Mouse (Mus musculus) kidney, embryonic 14.5 days (tissue): ENCODE data around the gene Mturn. TPM values are rescaled to one million over a fixed set of nuclear protein-coding genes. Genes with fewer than 3 reads are reported as not detected.

Experiments
- ATAC-seq: fragments of 200-750 bp; cut with Nextera tagmentation; 2 replicates; pipeline ENCODE4 v1.8.0; 2017; ENCODE audit warnings: moderate number of reproducible peaks, mild to moderate bottlenecking, moderate TSS enrichment, moderate library complexity; ENCODE audit not compliant: low FRiP score, low TSS enrichment
- H3K27ac ChIP-seq: fragments of 300-500 bp; sonication (generic); 2 replicates; pipeline ENCODE4 v1.5.1; 2014; ENCODE audit warnings: low read depth, mild to moderate bottlenecking, low read length, moderate library complexity, mixed read lengths
- H3K27me3 ChIP-seq: fragments of 300-500 bp; sonication (generic); 2 replicates; pipeline ENCODE4 v1.6.1; 2014; ENCODE audit warnings: mild to moderate bottlenecking, low read length; ENCODE audit not compliant: control insufficient read depth, insufficient read depth
- H3K36me3 ChIP-seq: fragments of 300-500 bp; sonication (generic); 2 replicates; pipeline ENCODE4 v1.6.1; 2014; ENCODE audit warnings: low read length, mixed read lengths; ENCODE audit not compliant: control insufficient read depth, insufficient read depth
- H3K4me1 ChIP-seq: fragments of 300-500 bp; sonication (generic); 2 replicates; pipeline ENCODE4 v1.6.1; 2014; ENCODE audit warnings: low read length, mixed read lengths; ENCODE audit not compliant: control insufficient read depth, insufficient read depth
- H3K4me2 ChIP-seq: fragments of 300-500 bp; sonication (generic); replicated peaks from 2 replicates; pipeline ENCODE4 v1.6.1; 2014; ENCODE audit warnings: low read depth, mild to moderate bottlenecking, low read length
- H3K4me3 ChIP-seq: fragments of 300-500 bp; sonication (generic); 2 replicates; pipeline ENCODE4 v1.5.1; 2014; ENCODE audit warnings: mild to moderate bottlenecking, low read length
- H3K9ac ChIP-seq: fragments of 300-500 bp; sonication (generic); 2 replicates; pipeline ENCODE4 v1.6.1; 2014; ENCODE audit warnings: low read depth, mild to moderate bottlenecking, low read length, moderate library complexity
- H3K9me3 ChIP-seq: fragments of 300-500 bp; sonication (generic); 2 replicates; pipeline ENCODE4 v1.6.1; 2016; ENCODE audit warnings: low read length; ENCODE audit not compliant: control insufficient read depth
- WGBS: fragments of 180-500 bp; shearing (Covaris S2); extraction: QIAGEN DNeasy Blood & Tissue Kit; methylation state at CpG from one replicate; pipeline ENCODE4 v1.1.7; 2014; 5-methylcytosine and 5-hydroxymethylcytosine counted together
- polyA plus RNA-seq: library from polyadenylated mRNA; unstranded; fragments of >200 nt; fragmentation: Nextera tagmentation; extraction: Ambion mirVana; gene quantifications from 2 replicates; pipeline ENCODE4 v1.2.1, GENCODE M21; 2014

Gene Mturn
- polyA plus RNA-seq, 1 experiment from 2014 or later = 4.2 TPM

DNA sequence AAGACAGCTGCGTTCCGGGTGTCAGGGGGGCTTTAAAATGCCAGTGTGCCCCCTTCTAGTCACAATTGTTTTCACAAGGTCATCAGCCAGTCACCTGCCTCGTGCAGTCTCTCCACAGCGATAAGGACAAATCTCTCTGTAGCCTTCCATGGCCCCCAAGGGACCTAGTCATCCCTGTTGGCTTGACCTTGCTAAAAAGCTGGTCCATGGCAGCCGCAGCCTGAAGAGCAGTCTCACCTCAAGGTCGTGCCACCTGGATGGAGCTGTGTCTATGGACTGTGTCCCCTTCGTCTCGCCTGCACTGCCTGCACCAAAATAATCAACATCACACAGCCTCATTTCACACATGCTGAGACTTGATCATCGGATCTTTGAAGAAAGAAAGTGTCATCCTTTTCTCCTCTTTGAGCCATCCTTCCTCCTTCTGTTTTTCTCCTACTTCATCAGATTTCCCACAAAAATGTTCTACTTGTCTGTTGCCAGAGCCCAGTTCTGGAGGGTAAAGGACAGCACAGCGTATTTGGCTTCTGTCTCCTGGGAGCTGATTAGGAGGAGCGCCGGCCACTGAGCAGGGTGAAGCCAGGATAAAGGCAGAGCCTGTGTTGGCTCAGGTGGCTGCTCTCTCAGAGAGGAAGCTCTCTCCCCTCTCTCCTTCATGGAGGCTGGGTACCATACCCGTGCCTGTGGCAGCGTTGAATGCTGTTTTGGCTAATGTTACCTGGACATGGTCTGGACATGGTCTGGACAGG, 10.1 kb downstream of the Mturn start:
- ATAC-seq = no peak
- Histone ChIP-seq H3K4me1 (no peaks in the 10 kb centered on the region), H3K27ac (no peak overlapping the region), H3K27me3 (no peaks in the 10 kb centered on the region), H3K9me3 (no peaks in the 10 kb centered on the region), H3K36me3 (no peaks in the 10 kb centered on the region), H3K9ac (no peak overlapping the region), H3K4me3 (no peak overlapping the region), H3K4me2 (no peak overlapping the region)
- 69% methylated on average over 14 of the region's 14 CpGs for WGBS

DNA sequence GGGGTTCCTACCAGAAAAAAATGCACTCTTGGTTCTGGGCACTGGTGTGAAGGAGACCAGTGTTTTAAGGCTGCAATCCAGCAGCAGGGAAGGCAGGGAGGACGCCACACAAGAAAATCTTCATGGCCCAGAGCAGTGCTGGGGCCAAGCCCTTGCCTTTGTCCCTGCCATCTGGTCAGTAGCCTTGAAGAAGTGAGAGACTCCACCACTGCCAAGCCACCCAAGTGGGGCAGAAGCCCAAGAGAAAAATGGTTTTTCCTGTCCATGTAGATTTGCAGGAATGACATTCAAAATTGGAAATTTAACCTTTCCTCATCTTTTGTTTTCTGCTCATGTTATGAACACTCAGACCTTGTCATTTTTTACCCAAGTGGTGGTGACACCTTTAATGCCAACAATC, 10.8 kb downstream of the Mturn start:
- H3K36me3 ChIP-seq = no peaks in the 10 kb centered on the region
- H3K4me3 ChIP-seq = no peak overlapping the region
- H3K27me3 ChIP-seq = no peaks in the 10 kb centered on the region
- H3K4me1 ChIP-seq = no peaks in the 10 kb centered on the region
- ATAC-seq = no peak
- no peak overlapping the region for H3K9ac ChIP-seq
- 71% methylated on average over 1 of the region's 1 CpGs for WGBS
- H3K9me3 ChIP-seq = no peaks in the 10 kb centered on the region
- H3K4me2 ChIP-seq = no peak overlapping the region
- H3K27ac ChIP-seq = no peak overlapping the region

DNA sequence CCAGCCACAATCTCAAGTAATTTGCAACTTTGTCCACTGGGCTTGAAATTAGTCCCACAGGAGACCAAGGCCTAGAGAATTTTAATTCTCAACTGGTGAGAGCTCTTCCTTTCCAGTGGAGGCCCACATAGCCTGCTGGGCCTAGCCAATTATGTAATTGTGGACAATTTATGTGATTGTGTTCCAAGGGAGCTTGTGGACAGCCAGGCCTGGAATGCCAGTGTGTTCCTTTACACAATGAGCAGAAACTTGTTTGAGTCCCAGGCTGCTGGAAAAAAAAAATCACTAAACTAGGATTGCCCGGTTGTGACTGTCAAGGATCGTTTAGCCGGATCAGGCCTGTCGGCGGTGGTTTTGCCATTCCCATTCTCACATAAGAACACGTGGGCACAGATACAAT, 11.9 kb downstream of the Mturn start:
- Histone ChIP-seq H3K9me3 (no peaks in the 10 kb centered on the region), H3K4me3 (no peak overlapping the region), H3K4me2 (no peak overlapping the region), H3K36me3 (no peaks in the 10 kb centered on the region), H3K4me1 (no peaks in the 10 kb centered on the region), H3K27me3 (no peaks in the 10 kb centered on the region), H3K9ac (no peak overlapping the region), H3K27ac (no peak overlapping the region)
- 81% methylated on average over 6 of the region's 6 CpGs for WGBS
- no peak for ATAC-seq

DNA sequence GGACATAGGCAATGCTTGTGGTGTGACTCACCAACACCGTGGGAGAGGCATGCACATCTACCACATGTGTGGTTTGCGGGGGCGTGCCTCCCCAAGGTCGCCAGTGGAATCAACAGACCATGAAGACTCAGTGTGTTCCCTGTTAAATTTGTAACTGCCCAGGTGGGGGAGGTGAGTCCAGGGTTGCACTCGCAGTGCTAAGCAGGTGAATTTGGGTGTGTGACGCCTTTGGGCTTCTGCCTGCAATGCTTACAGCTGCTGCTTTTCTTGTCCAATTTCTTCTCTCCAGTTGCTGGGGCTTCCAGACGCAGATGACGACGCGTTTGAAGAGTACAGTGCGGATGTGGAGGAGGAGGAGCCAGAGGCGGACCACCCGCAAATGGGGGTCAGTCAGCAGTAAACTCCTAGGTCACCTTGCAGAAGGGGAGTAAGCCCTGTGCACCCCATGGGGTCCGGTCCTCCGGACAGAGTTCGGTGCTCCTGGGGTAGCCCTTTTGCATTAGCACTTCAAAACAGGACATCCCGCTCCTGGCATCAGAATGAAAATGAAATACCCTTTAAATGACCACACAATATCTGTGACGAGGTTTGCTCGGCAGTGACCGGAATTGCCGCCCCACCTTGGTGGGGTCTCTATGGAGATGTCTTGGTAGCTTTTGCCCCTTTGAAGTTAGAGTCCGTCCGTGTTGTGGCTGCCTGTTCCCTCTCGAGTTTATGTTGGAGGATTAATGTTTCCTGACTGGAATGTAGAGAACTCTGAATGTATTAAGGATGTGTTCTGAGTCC, 17.5 kb downstream of the Mturn start:
- Histone ChIP-seq H3K4me1 (0 out of 2 replicates have a peak, but pooled peaks cover 9% of the 10 kb centered on the region), H3K9me3 (no peaks in the 10 kb centered on the region), H3K36me3 (no peaks in the 10 kb centered on the region), H3K27me3 (no peaks in the 10 kb centered on the region; the same call in 1 of the 2 replicates), H3K4me2 (peak overlapping the region; percentile 98), H3K9ac (peak overlapping the region; percentile 58), H3K27ac (no peak overlapping the region), H3K4me3 (peak overlapping the region; percentile 48)
- ATAC-seq = peak; percentile 65
- 5% methylated on average over 24 of the region's 24 CpGs for WGBS

DNA sequence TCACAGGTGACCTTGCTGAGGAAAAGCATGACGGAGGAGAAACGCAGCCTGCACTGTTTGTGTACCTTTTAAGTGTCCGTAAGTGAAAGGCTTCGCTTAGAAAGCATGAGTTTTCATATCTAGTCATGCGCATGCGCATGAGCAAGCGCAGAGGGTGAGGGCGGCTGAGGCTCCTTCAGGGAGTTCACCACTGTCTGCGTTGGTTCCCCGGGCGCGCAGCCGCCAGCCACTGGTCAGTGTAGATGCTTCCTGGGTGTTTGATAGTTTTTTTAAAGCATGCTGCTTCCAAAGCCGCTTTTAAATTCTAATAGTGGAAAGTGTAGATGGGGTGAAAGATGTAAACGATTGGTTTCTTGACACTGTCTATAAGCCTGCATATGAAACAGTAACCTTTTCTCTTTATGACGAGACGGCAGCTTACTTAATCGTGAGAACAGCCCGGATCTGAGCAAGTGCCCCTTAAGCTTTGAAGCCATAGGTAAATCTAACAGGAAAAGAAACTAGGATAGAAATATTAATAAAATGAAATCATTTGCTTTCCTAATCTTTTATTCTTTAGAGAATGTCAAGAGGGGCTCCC, 18.1 kb downstream of the Mturn start:
- H3K9ac ChIP-seq = peak overlapping the region; percentile 58
- no peaks in the 10 kb centered on the region for H3K36me3 ChIP-seq
- peak; percentile 84 for ATAC-seq
- no peaks in the 10 kb centered on the region for H3K9me3 ChIP-seq
- H3K4me2 ChIP-seq = peak overlapping the region; percentile 98
- H3K27me3 ChIP-seq = no peaks in the 10 kb centered on the region; the same call in 1 of the 2 replicates
- H3K4me3 ChIP-seq = peak overlapping the region; percentile 48
- 6% methylated on average over 19 of the region's 19 CpGs for WGBS
- no peak overlapping the region for H3K27ac ChIP-seq
- H3K4me1 ChIP-seq = 0 out of 2 replicates have a peak, but pooled peaks cover 9% of the 10 kb centered on the region

DNA sequence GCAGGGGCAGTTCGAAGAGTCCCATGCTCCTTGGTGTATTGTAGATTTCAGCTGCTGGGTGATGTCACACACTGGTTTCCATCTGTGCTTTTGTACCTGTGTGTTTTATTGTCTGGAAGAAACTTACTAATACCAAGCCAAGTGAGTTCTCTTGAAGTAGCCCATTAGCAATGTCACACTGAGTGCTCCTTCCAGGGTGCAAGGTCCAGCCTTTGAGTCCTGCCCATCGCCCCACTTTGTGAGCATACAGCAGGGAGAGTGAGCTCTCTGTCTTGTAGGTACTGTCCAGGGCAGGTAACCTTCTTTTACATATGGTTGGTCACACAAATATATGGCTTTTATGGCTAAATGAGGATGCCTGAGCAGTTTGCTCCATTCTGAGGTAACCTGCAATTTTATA, 19.1 kb downstream of the Mturn start:
- H3K4me3 ChIP-seq = no peak overlapping the region
- H3K27me3 ChIP-seq = no peaks in the 10 kb centered on the region; the same call in 1 of the 2 replicates
- WGBS = 86% methylated on average over 2 of the region's 2 CpGs
- H3K4me1 ChIP-seq = 0 out of 2 replicates have a peak, but pooled peaks cover 10% of the 10 kb centered on the region
- ATAC-seq = no peak
- H3K36me3 ChIP-seq = no peaks in the 10 kb centered on the region
- H3K9ac ChIP-seq = no peak overlapping the region
- H3K4me2 ChIP-seq = no peak overlapping the region
- no peaks in the 10 kb centered on the region for H3K9me3 ChIP-seq
- H3K27ac ChIP-seq = no peak overlapping the region

DNA sequence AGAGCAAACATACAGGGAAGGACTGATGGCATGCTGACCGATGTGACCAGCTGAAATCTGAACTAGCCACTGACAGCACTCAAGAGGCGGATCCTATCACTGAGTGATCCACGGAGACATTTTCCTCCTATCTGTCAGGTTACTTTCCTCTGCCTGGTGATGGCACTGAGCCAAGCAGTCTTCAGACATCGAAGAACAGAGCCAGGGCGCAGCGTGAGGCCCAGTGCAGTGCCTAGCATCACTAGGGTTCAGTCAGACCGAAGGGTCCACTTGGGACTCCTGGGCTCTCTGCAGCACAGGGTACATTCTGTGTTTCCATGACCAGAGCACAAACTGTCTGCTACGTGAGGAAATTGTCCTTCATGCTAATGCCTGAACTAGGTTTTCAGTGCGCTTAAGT, 20.5 kb downstream of the Mturn start:
- no peaks in the 10 kb centered on the region; the same call in 1 of the 2 replicates for H3K27me3 ChIP-seq

DNA sequence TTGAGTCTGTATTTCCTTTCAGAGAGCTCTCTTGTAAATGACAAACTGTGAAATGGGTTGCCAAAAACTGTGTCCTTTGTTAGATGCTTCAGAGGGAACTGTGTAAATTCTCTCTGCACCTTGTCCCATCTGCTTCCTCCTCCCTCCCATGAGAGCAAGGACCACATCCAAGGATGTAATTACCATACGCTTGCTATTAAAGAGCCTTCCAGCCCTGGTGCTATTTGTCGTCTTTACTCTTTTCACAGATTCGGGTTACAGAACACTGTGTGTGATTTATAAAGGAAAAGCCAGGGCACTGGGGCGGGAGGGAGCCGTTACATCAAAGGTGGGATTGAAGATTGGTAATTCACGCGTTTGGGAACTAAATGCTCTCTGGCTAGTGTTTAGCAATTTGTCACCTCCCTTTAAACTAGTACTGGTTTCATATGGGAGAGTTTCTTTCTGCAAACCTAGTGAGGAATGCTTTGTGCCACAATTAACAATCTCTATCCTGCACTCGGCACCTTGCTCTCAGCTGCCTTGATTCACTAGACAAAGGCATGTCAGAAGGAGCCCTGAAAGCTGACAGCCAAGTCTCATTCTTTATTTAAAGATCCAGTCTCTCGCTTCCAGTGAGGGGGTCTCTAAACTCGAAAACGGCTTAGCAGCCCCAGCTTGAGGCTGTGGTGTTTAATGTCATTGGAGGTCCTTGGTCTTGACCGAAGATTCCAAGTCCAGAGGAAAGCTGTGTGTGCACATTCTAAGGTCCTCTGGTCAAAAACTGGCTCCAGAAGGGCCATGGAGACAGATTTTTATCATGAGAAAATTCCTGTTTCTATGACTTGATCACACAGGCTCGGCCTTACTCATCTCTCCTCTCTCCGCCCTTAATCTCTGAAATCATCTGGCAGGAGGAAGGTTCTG, 22.5 kb downstream of the Mturn start:
- Histone ChIP-seq H3K9me3 (no peaks in the 10 kb centered on the region), H3K9ac (no peak overlapping the region)

More for the DNA sequence above, 20.5 kb downstream of the Mturn start:
- no peak for ATAC-seq
- Histone ChIP-seq H3K9me3 (no peaks in the 10 kb centered on the region), H3K9ac (no peak overlapping the region), H3K4me3 (no peak overlapping the region), H3K4me2 (no peak overlapping the region), H3K27ac (no peak overlapping the region), H3K4me1 (0 out of 2 replicates have a peak, but pooled peaks cover 13% of the 10 kb centered on the region), H3K36me3 (no peaks in the 10 kb centered on the region)
- WGBS = 75% methylated on average over 9 of the region's 9 CpGs

More for the DNA sequence above, 22.5 kb downstream of the Mturn start:
- 0 out of 2 replicates have a peak, but pooled peaks cover 9% of the 10 kb centered on the region for H3K4me1 ChIP-seq
- H3K36me3 ChIP-seq = no peaks in the 10 kb centered on the region
- WGBS = 15% methylated on average over 14 of the region's 14 CpGs
- H3K4me2 ChIP-seq = no peak overlapping the region
- no peak overlapping the region for H3K4me3 ChIP-seq
- H3K27me3 ChIP-seq = no peaks in the 10 kb centered on the region; the same call in 1 of the 2 replicates
- H3K27ac ChIP-seq = no peak overlapping the region
- ATAC-seq = no peak
